Mouse (Mus musculus): ENCODE measurements at regions not wholly inside any gene's neighbourhood (a gene's known extent, or its start where the extent isn't known, plus 50 kb on each side); places are given as distances from the start of the nearest gene placed in this dataset.

DNA sequence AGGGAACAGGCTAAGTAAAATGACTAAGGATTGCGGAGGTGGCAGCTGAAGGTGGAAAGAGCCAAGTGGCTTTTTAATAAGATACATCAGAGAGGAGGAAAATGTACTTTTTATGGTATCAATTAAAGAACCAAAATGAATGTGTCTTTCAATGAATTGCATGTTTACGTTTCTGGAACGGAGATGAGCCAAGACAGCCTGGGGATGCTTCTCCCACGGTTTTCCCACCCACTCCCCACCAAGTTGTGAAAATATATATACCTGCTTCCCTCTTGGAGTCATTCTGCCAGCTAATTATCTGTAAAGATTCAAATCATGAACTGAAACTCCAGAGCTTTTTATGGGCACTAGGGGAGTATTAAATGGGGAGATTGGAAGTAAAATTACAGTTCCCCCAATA, 241.6 kb upstream of the Auts2 start:
- H3K27ac ChIP-seq (ENCODE audit: insufficient read depth, low read depth, low read length), result no peak overlapping the region
- H3K36me3 ChIP-seq (ENCODE audit: control insufficient read depth, insufficient read depth, low read length), result no peaks in the 10 kb centered on the region
- 49% methylated on average over 4 of the region's 4 CpGs for WGBS
- TF ChIP-seq CTCF (conservative IDR thresholded peaks at IDR 0.05; ENCODE audit: insufficient read depth, insufficient read length, low read depth, low read length), result no peak
- no peak for TF ChIP-seq POLR2A (IDR thresholded peaks at IDR 0.05; ENCODE audit: low read depth, low read length)
- no peaks in the 10 kb centered on the region for H3K27me3 ChIP-seq (replicated peaks; ENCODE audit: control insufficient read depth, insufficient read depth, low read length)
- DNase-seq, result no peak
- no peak overlapping the region for H3K4me3 ChIP-seq (ENCODE audit: insufficient read depth, low read depth, low read length)
- H3K4me1 ChIP-seq (ENCODE audit: control insufficient read depth, insufficient read depth, low read length), result no peaks in the 10 kb centered on the region

DNA sequence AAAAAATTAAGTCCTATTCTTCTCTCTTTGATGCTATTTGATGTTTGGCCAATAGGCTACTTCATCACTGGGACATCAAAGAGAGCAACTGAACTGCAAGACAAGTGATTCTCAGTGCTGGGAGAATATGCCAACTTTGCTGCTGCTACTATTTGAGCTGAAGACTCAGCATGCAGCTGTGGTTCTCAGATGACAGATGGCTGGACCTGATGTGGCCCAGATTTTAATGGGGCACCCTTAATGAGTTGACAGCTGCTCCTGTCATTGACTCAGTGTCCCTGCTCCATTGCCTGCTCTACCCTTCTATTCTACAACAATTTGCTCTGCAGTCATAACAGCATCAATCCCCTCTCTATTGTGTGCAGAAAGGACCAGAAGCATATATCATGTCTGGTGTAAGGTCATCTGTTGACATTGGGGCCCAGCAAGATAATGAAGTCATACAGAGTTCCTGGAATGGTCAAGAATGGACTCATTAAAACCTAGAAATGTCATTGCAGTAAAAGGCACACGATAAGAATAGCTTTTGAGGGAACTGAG, 231.1 kb upstream of the Auts2 start:
- Histone ChIP-seq H3K36me3 (ENCODE audit: control insufficient read depth, insufficient read depth, low read length) (no peaks in the 10 kb centered on the region), H3K27ac (ENCODE audit: insufficient read depth, low read depth, low read length) (no peak overlapping the region), H3K27me3 (replicated peaks; ENCODE audit: control insufficient read depth, insufficient read depth, low read length) (no peaks in the 10 kb centered on the region), H3K4me1 (ENCODE audit: control insufficient read depth, insufficient read depth, low read length) (no peaks in the 10 kb centered on the region), H3K4me3 (ENCODE audit: insufficient read depth, low read depth, low read length) (no peak overlapping the region)
- TF ChIP-seq CTCF (conservative IDR thresholded peaks at IDR 0.05; ENCODE audit: insufficient read depth, insufficient read length, low read depth, low read length), result no peak
- no peak for TF ChIP-seq POLR2A (IDR thresholded peaks at IDR 0.05; ENCODE audit: low read depth, low read length)
- 63% methylated on average over 1 of the region's 1 CpGs for WGBS
- DNase-seq, result no peak

DNA sequence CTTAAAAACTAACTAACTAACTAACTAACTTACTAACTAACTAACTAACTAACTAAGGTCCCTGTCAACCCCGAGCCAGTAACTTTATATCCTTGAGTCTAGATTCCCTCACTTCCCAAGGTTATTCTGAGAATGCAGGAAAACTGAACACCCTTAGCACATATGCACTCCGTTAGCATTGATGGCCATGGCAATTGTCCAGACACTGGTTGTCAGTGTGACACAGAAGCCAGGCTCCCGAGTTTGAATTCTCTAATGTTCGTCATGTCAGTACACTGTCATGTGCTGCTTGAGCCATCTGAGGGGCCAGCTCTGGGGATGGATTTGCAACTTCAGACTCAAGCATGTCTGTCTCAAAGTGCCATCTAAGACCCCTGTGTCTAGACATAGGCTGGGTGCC, 217.3 kb upstream of the Auts2 start:
- WGBS, result 41% methylated on average over 4 of the region's 4 CpGs
- no peak for DNase-seq
- no peaks in the 10 kb centered on the region; the same call in 1 of the 2 replicates for H3K27me3 ChIP-seq (replicated peaks; ENCODE audit: control insufficient read depth, insufficient read depth, low read length)

DNA sequence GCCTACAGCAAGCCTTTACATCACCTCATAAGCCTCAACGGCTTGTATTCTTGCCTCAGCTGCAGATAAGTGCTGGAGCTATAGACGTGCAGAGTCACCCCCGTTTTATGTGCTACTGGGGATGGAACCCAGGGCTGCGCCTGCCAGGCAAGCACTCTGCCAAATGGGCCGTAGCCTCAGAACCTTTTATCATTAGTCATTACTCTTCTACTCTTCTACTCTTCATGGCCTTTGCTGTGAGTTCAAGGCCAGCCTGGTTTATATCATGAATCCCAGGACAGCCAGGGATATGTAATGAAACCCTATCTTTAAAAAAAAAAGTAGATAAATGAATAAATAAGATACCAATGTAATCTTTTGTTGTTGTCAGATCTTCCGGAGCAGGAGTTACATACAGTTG, 216.6 kb upstream of the Auts2 start:
- no peak for TF ChIP-seq POLR2A (IDR thresholded peaks at IDR 0.05; ENCODE audit: low read depth, low read length)
- TF ChIP-seq CTCF (conservative IDR thresholded peaks at IDR 0.05; ENCODE audit: insufficient read depth, insufficient read length, low read depth, low read length), result no peak
- Histone ChIP-seq H3K36me3 (ENCODE audit: control insufficient read depth, insufficient read depth, low read length) (no peaks in the 10 kb centered on the region), H3K27me3 (replicated peaks; ENCODE audit: control insufficient read depth, insufficient read depth, low read length) (no peaks in the 10 kb centered on the region; the same call in 1 of the 2 replicates), H3K4me3 (ENCODE audit: insufficient read depth, low read depth, low read length) (no peak overlapping the region), H3K4me1 (ENCODE audit: control insufficient read depth, insufficient read depth, low read length) (no peaks in the 10 kb centered on the region), H3K27ac (ENCODE audit: insufficient read depth, low read depth, low read length) (no peak overlapping the region)
- WGBS, result 75% methylated on average over 6 of the region's 6 CpGs
- no peak for DNase-seq

More for the DNA sequence above, 217.3 kb upstream of the Auts2 start:
- Histone ChIP-seq H3K4me3 (ENCODE audit: insufficient read depth, low read depth, low read length) (no peak overlapping the region), H3K27ac (ENCODE audit: insufficient read depth, low read depth, low read length) (no peak overlapping the region), H3K4me1 (ENCODE audit: control insufficient read depth, insufficient read depth, low read length) (no peaks in the 10 kb centered on the region), H3K36me3 (ENCODE audit: control insufficient read depth, insufficient read depth, low read length) (no peaks in the 10 kb centered on the region)
- TF ChIP-seq POLR2A (IDR thresholded peaks at IDR 0.05; ENCODE audit: low read depth, low read length) (no peak), CTCF (conservative IDR thresholded peaks at IDR 0.05; ENCODE audit: insufficient read depth, insufficient read length, low read depth, low read length) (no peak)

DNA sequence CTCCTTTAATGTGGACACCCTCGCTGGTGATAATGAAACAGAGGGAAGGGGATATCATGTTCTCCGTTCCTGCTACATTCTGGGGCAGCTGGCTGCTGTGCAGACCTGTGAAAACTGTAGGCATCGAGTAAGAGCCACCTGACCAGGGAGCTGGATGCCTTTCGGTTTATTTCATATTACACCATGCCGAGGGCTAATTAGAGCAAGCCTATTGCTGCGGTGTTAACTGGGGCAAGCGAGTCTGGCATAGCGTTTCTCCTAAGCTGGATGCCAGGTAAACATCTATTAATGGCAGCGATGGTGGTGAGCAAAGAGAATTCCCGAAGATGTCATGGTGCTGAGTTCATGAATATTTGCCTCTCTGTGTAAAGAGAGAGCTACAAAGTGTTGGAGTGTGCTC, 215.8 kb upstream of the Auts2 start:
- no peak overlapping the region for H3K4me3 ChIP-seq (ENCODE audit: insufficient read depth, low read depth, low read length)
- TF ChIP-seq POLR2A (IDR thresholded peaks at IDR 0.05; ENCODE audit: low read depth, low read length) (no peak), CTCF (conservative IDR thresholded peaks at IDR 0.05; ENCODE audit: insufficient read depth, insufficient read length, low read depth, low read length) (no peak)
- no peaks in the 10 kb centered on the region for H3K4me1 ChIP-seq (ENCODE audit: control insufficient read depth, insufficient read depth, low read length)
- WGBS, result 50% methylated on average over 10 of the region's 10 CpGs
- H3K27me3 ChIP-seq (replicated peaks; ENCODE audit: control insufficient read depth, insufficient read depth, low read length), result no peaks in the 10 kb centered on the region; the same call in 1 of the 2 replicates
- DNase-seq, result no peak
- H3K27ac ChIP-seq (ENCODE audit: insufficient read depth, low read depth, low read length), result no peak overlapping the region
- no peaks in the 10 kb centered on the region for H3K36me3 ChIP-seq (ENCODE audit: control insufficient read depth, insufficient read depth, low read length)

DNA sequence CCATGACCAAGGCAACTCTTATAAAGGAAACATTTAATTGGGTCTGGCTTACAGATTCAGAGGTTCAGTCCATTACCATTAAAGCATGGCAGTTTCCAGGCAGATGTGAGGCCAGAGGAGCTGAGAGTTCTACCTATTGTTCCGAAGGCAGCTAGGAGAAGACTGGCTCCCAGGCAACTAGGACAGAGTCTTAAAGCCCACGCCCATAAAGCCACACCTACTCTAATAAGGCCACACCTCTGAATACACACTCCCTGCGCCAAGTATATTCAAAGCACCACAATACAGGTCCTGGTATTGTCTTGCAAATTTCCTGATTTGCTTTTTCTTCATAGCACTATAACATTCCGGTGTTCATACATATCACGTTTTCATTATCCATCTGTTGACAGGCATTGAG, 194.8 kb upstream of the Auts2 start:
- Histone ChIP-seq H3K27ac (ENCODE audit: insufficient read depth, low read depth, low read length) (no peak overlapping the region), H3K27me3 (replicated peaks; ENCODE audit: control insufficient read depth, insufficient read depth, low read length) (no peaks in the 10 kb centered on the region), H3K4me1 (ENCODE audit: control insufficient read depth, insufficient read depth, low read length) (no peaks in the 10 kb centered on the region), H3K36me3 (ENCODE audit: control insufficient read depth, insufficient read depth, low read length) (no peaks in the 10 kb centered on the region), H3K4me3 (ENCODE audit: insufficient read depth, low read depth, low read length) (no peak overlapping the region)
- no peak for DNase-seq
- 84% methylated on average over 5 of the region's 5 CpGs for WGBS
- TF ChIP-seq CTCF (conservative IDR thresholded peaks at IDR 0.05; ENCODE audit: insufficient read depth, insufficient read length, low read depth, low read length) (no peak), POLR2A (IDR thresholded peaks at IDR 0.05; ENCODE audit: low read depth, low read length) (no peak)

DNA sequence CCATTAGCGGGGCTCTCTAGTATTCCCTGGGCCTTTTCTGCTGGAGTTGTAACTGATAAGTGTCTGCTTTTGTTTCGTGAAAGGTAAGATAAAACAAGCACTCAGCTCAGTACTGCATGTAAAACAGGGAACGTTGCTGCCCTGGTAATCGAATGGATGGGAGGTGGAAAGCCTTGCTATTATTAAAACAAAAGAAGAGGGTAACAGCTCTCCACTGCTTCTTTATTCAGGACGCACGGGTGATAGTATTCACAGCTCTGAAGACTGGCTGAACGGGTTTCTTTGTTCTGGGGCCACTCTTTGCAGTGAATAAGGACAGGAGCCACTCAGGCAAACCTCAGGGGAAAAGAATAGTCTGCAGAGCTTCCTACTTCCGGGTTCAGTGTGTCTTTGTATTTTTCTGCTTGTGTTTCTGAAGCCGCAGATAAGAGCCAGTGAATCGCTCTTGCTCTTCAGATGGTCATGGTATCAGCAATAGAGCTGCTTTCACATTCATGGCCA, 185.6 kb upstream of the Auts2 start:
- Histone ChIP-seq H3K27me3 (replicated peaks; ENCODE audit: control insufficient read depth, insufficient read depth, low read length) (no peaks in the 10 kb centered on the region; the same call in 1 of the 2 replicates), H3K4me1 (ENCODE audit: control insufficient read depth, insufficient read depth, low read length) (no peaks in the 10 kb centered on the region), H3K36me3 (ENCODE audit: control insufficient read depth, insufficient read depth, low read length) (no peaks in the 10 kb centered on the region), H3K27ac (ENCODE audit: insufficient read depth, low read depth, low read length) (no peak overlapping the region), H3K4me3 (ENCODE audit: insufficient read depth, low read depth, low read length) (no peak overlapping the region)
- 49% methylated on average over 10 of the region's 10 CpGs for WGBS
- DNase-seq, result no peak
- TF ChIP-seq POLR2A (IDR thresholded peaks at IDR 0.05; ENCODE audit: low read depth, low read length), result no peak
- no peak for TF ChIP-seq CTCF (conservative IDR thresholded peaks at IDR 0.05; ENCODE audit: insufficient read depth, insufficient read length, low read depth, low read length)
